Mouse (Mus musculus) myocyte (in vitro differentiated cells): ENCODE measurements around the gene Nr2c2ap.

Source experiments
- CEBPB ChIP-seq: IDR thresholded peaks from 2 replicates; pipeline ENCODE4 v1.6.1; 2011; ENCODE audit warnings: mild to moderate bottlenecking, moderate library complexity; ENCODE audit not compliant: poor library complexity, insufficient read depth, severe bottlenecking
- MYOD1 ChIP-seq, 3 experiments: IDR thresholded peaks; one replicate each; pipeline ENCODE4 v1.6.1; 2011; ENCODE audit warnings: control low read depth in 2 of 3, low read depth in 2 of 3, mild to moderate bottlenecking in 2 of 3, moderate library complexity in 1 of 3; ENCODE audit not compliant: insufficient read length in 2 of 3, control insufficient read depth in 1 of 3
- MYOG ChIP-seq, 3 experiments: IDR thresholded peaks; one replicate each; pipeline ENCODE4 v1.6.1; 2011; ENCODE audit warnings: control low read depth in 2 of 3, low read depth in 2 of 3, mild to moderate bottlenecking in 2 of 3; ENCODE audit not compliant: insufficient read length in 2 of 3, control insufficient read depth in 1 of 3, insufficient read depth in 1 of 3
- POLR2A ChIP-seq: IDR thresholded peaks from one replicate; pipeline ENCODE4 v1.6.1; 2011; ENCODE audit warnings: low read depth, mild to moderate bottlenecking, control low read depth, moderate library complexity; ENCODE audit not compliant: insufficient read length
- POLR2AphosphoS2 ChIP-seq: IDR thresholded peaks from one replicate; pipeline ENCODE4 v1.6.1; 2011; ENCODE audit warnings: low read depth, control low read depth; ENCODE audit not compliant: insufficient read length
- SRF ChIP-seq: IDR thresholded peaks from one replicate; pipeline ENCODE4 v1.6.1; 2011; ENCODE audit warnings: low read depth; ENCODE audit not compliant: control insufficient read depth, insufficient read length
- TCF12 ChIP-seq: IDR thresholded peaks from one replicate; pipeline ENCODE4 v1.6.1; 2011; ENCODE audit warnings: mild to moderate bottlenecking, control low read depth; ENCODE audit not compliant: poor library complexity, insufficient read depth, severe bottlenecking
- USF1 ChIP-seq: IDR thresholded peaks from one replicate; pipeline ENCODE4 v1.6.1; 2011; ENCODE audit warnings: low read depth, mild to moderate bottlenecking, control low read depth, moderate library complexity

DNA sequence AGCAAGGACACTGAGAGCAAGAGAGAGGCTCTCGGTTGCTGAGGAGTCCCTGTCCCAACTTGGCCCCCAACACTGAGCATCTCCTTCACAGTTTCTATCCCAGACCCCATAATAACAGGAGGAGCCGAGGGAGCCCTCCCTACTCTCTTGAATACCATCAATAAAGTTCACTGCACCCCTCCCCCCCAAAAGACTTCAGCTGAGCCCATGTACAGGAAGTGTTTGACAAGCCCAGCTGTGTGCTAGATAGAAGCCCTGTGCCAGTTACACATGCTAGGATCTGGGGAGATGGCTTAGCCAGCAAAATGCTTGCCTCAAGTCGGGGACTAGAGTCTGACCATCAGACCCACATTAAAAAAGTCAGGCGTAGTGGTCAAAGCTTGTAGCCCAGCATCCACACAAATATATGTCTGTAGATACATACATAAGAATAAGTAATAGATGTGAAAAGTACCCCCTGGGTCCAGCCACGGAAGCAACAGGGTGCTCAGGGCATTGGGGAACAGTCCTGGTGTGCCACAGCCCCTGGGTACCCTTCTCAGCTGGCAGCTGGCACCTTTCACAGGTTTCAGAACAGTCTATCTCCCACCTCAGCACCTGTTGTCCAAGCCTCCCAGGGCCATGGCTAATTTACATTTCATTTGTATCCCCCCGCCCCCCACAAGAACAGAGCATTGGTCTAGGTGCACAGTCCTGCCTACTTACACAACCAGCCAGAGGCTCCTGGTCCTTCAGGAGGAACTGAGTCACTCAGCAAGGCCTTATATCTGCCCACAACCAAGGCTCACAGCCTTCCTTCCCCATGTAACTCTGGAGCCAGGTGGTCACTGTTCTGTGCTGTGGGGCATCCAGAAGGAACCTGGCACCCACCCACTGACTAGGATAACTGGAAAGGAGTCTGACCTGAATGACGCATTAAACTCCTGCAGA is 16.8 kb downstream of the Nr2c2ap start:
- TF ChIP-seq POLR2A, result no peak
- no peak for TF ChIP-seq CEBPB
- no peak for TF ChIP-seq USF1
- no peak for TF ChIP-seq POLR2AphosphoS2
- TF ChIP-seq TCF12, result no peak
- no peak for TF ChIP-seq MYOG (IDR thresholded peaks at IDR 0.05; ENCODE audit: control insufficient read depth in 1 of 3, insufficient read depth in 1 of 3, insufficient read length in 2 of 3, low read depth in 2 of 3)
- no peak for TF ChIP-seq MYOD1 (IDR thresholded peaks at IDR 0.05; ENCODE audit: control insufficient read depth in 1 of 3, insufficient read length in 2 of 3, low read depth in 2 of 3)
- no peak for TF ChIP-seq SRF
